In genomic region chr12:28785299-28785698, GRCm38 (mm10) we compare ENCODE assay signal across 20 mouse cellular contexts. TPM values are rescaled to one million over a fixed set of nuclear protein-coding genes. Genes with fewer than 3 reads are reported as not detected.
DNase-seq lines count a peak whose midpoint lies in the region; ATAC-seq lines count a peak whose summit lies in the region.
"Had no signal": no experiment of that assay in that cellular context is flagged by ENCODE, and none has a peak within 500 bp of the region (broad histone marks: within the 10 kb centered on the region; RNA-seq: fewer than 3 reads in every experiment).

No protein-coding gene starts in this region.

- H3K9me3 ChIP-seq in hindbrain, embryonic 10.5 days, result no peaks in the 10 kb centered on the region
- H3K9me3 ChIP-seq in hindbrain, embryonic 12.5 days (replicated peaks), result no peaks in the 10 kb centered on the region
- H3K9me3 ChIP-seq in midbrain, embryonic 10.5 days (replicated peaks), result no peaks in the 10 kb centered on the region
- H3K9me3 ChIP-seq in midbrain, embryonic 16.5 days (replicated peaks; ENCODE audit: control insufficient read depth, low read length, poor library complexity, severe bottlenecking), result no peaks in the 10 kb centered on the region
- H3K9me3 ChIP-seq in embryonic facial prominence, embryonic 12.5 days, result no peaks in the 10 kb centered on the region
- H3K9me3 ChIP-seq: heart, embryonic 12.5 days had no signal

- DNase-seq in hindbrain, embryonic 10.5 days (ENCODE audit: low spot score), result no peak
- DNase-seq in midbrain, embryonic 10.5 days (ENCODE audit: low spot score), result peak; percentile 38
- peak; percentile 53 for DNase-seq in retina, embryonic 14.5 days (ENCODE audit: low spot score)
- DNase-seq in heart, adult 8-10 months (ENCODE audit: low spot score), result no peak
- no peak for DNase-seq in layer of hippocampus, adult 11-12 months (ENCODE audit: low spot score)
- DNase-seq: cerebellum, adult 8-10 months; heart, postnatal 14 days; kidney, adult 2 months; lung, adult 18-20 months; lung, postnatal 14 days; right cerebral cortex, adult 18-20 months; thymus, postnatal 14 days had no signal

- no peak overlapping the region for H3K4me2 ChIP-seq in hindbrain, embryonic 12.5 days (replicated peaks)
- no peak overlapping the region for H3K4me2 ChIP-seq in midbrain, embryonic 16.5 days (ENCODE audit: low read length)
- no peak overlapping the region for H3K4me2 ChIP-seq in embryonic facial prominence, embryonic 12.5 days (replicated peaks)
- H3K4me2 ChIP-seq: heart, embryonic 12.5 days; liver, embryonic 11.5 days had no signal

- no peak overlapping the region for H3K4me3 ChIP-seq in hindbrain, embryonic 10.5 days
- no peak overlapping the region for H3K4me3 ChIP-seq in hindbrain, embryonic 12.5 days
- H3K4me3 ChIP-seq in midbrain, embryonic 10.5 days, result no peak overlapping the region
- no peak overlapping the region for H3K4me3 ChIP-seq in midbrain, embryonic 16.5 days (ENCODE audit: low read depth, low read length)
- H3K4me3 ChIP-seq in embryonic facial prominence, embryonic 12.5 days, result no peak overlapping the region
- H3K4me3 ChIP-seq: erythroblast, embryonic 14.5 days; heart, embryonic 12.5 days; layer of hippocampus, adult 2 months had no signal

- no peak for ATAC-seq in hindbrain, embryonic 12.5 days (ENCODE audit: low FRiP score)
- no peak for ATAC-seq in midbrain, embryonic 16.5 days
- peak; percentile 50; the same call in 1 of the 2 replicates for ATAC-seq in embryonic facial prominence, embryonic 12.5 days (ENCODE audit: insufficient number of reproducible peaks, insufficient read depth, low FRiP score, low TSS enrichment)

- no peaks in the 10 kb centered on the region for H3K36me3 ChIP-seq in hindbrain, embryonic 10.5 days
- no peaks in the 10 kb centered on the region for H3K36me3 ChIP-seq in hindbrain, embryonic 12.5 days
- H3K36me3 ChIP-seq in midbrain, embryonic 10.5 days, result no peaks in the 10 kb centered on the region
- H3K36me3 ChIP-seq in midbrain, embryonic 16.5 days (ENCODE audit: control insufficient read depth, insufficient read depth, low read length), result no peaks in the 10 kb centered on the region
- no peaks in the 10 kb centered on the region for H3K36me3 ChIP-seq in embryonic facial prominence, embryonic 12.5 days
- H3K36me3 ChIP-seq: heart, embryonic 12.5 days had no signal

- H3K4me1 ChIP-seq in hindbrain, embryonic 10.5 days (replicated peaks), result peaks cover 60% of the 10 kb centered on the region
- H3K4me1 ChIP-seq in hindbrain, embryonic 12.5 days, result peaks cover 38% of the 10 kb centered on the region
- H3K4me1 ChIP-seq in midbrain, embryonic 10.5 days, result peaks cover 67% of the 10 kb centered on the region
- H3K4me1 ChIP-seq in midbrain, embryonic 16.5 days (ENCODE audit: control insufficient read depth, insufficient read depth, low read length), result 0 out of 2 replicates have a peak, but pooled peaks cover 5% of the 10 kb centered on the region
- H3K4me1 ChIP-seq in embryonic facial prominence, embryonic 12.5 days, result peaks cover 16% of the 10 kb centered on the region

- no peak overlapping the region for H3K9ac ChIP-seq in hindbrain, embryonic 12.5 days
- no peak overlapping the region for H3K9ac ChIP-seq in midbrain, embryonic 16.5 days (ENCODE audit: low read depth, low read length)
- H3K9ac ChIP-seq in embryonic facial prominence, embryonic 12.5 days, result no peak overlapping the region
- H3K9ac ChIP-seq: heart, embryonic 12.5 days had no signal

- 0% methylated on average over 1 of the region's 1 CpGs for WGBS in hindbrain, embryonic 10.5 days
- 7% methylated on average over 1 of the region's 1 CpGs for WGBS in hindbrain, embryonic 12.5 days
- WGBS in midbrain, embryonic 10.5 days, result 0% methylated on average over 1 of the region's 1 CpGs
- WGBS in midbrain, embryonic 16.5 days, result 0% methylated on average over 1 of the region's 1 CpGs
- 0% methylated on average over 1 of the region's 1 CpGs for WGBS in embryonic facial prominence, embryonic 12.5 days

- H3K27ac ChIP-seq in hindbrain, embryonic 10.5 days, result peak overlapping the region; percentile 56
- H3K27ac ChIP-seq in hindbrain, embryonic 12.5 days, result no peak overlapping the region
- H3K27ac ChIP-seq in midbrain, embryonic 10.5 days (replicated peaks), result peak overlapping the region; percentile 71
- no peak overlapping the region for H3K27ac ChIP-seq in midbrain, embryonic 16.5 days (ENCODE audit: low read length)
- H3K27ac ChIP-seq in embryonic facial prominence, embryonic 12.5 days, result no peak overlapping the region

- no peaks in the 10 kb centered on the region for H3K27me3 ChIP-seq in hindbrain, embryonic 10.5 days (ENCODE audit: insufficient read depth, poor library complexity, severe bottlenecking)
- no peaks in the 10 kb centered on the region for H3K27me3 ChIP-seq in hindbrain, embryonic 12.5 days
- H3K27me3 ChIP-seq in midbrain, embryonic 10.5 days (ENCODE audit: low read depth, poor library complexity, severe bottlenecking), result no peaks in the 10 kb centered on the region
- H3K27me3 ChIP-seq in midbrain, embryonic 16.5 days (ENCODE audit: control insufficient read depth, insufficient read depth, low read depth, low read length), result no peaks in the 10 kb centered on the region
- no peaks in the 10 kb centered on the region for H3K27me3 ChIP-seq in embryonic facial prominence, embryonic 12.5 days
- H3K27me3 ChIP-seq: CH12.LX; heart, embryonic 12.5 days had no signal

RNA-seq across cellular contexts. Expression of gene Eipr1, which starts 33.7 kb away (rescaled TPM):
- 44.2 and 55.2 TPM in 2 replicates for polyA plus RNA-seq in hindbrain, embryonic 10.5 days (2016; fragmentation: Nextera tagmentation; extraction: Ambion mirVana)
- polyA plus RNA-seq in hindbrain, embryonic 12.5 days (2016; fragmentation: Nextera tagmentation; extraction: Ambion mirVana), result 48.9 and 49.6 TPM in 2 replicates
- polyA plus RNA-seq in midbrain, embryonic 10.5 days (2016; fragmentation: Nextera tagmentation; extraction: Ambion mirVana), result 45.5 and 48.0 TPM in 2 replicates
- 69.7 and 70.7 TPM in 2 replicates for polyA plus RNA-seq in midbrain, embryonic 16.5 days (2015; fragmentation: Nextera tagmentation; extraction: Ambion mirVana)
- polyA plus RNA-seq in embryonic facial prominence, embryonic 12.5 days (2016; fragmentation: Nextera tagmentation; extraction: Ambion mirVana), result 31.1 and 35.8 TPM in 2 replicates
- 1 to 10 TPM; 8.9 to 9.6 (median 9.0) TPM for total RNA-seq in heart, adult 8-10 months (2022)

RNA-seq across cellular contexts. Expression of gene Trappc12, which starts 35.0 kb away (rescaled TPM):
- 35.3 and 38.1 TPM in 2 replicates for polyA plus RNA-seq in hindbrain, embryonic 10.5 days (2016; fragmentation: Nextera tagmentation; extraction: Ambion mirVana)
- 42.1 and 43.2 TPM in 2 replicates for polyA plus RNA-seq in hindbrain, embryonic 12.5 days (2016; fragmentation: Nextera tagmentation; extraction: Ambion mirVana)
- 36.3 and 40.1 TPM in 2 replicates for polyA plus RNA-seq in midbrain, embryonic 10.5 days (2016; fragmentation: Nextera tagmentation; extraction: Ambion mirVana)
- 43.1 and 43.6 TPM in 2 replicates for polyA plus RNA-seq in midbrain, embryonic 16.5 days (2015; fragmentation: Nextera tagmentation; extraction: Ambion mirVana)
- polyA plus RNA-seq in embryonic facial prominence, embryonic 12.5 days (2016; fragmentation: Nextera tagmentation; extraction: Ambion mirVana), result 42.6 and 46.3 TPM in 2 replicates
- 10 to 100 TPM; 20.8 to 26.5 (median 23.6) TPM for total RNA-seq in heart, adult 8-10 months (2022)

Comparison
In these comparisons a context has a peak if more than half of its experiments do, and no peak if none do; other contexts are left out.
1. H3K27ac ChIP-seq: peak in hindbrain, embryonic 10.5 days (single experiment) and midbrain, embryonic 10.5 days (single experiment); none in hindbrain, embryonic 12.5 days (single experiment), midbrain, embryonic 16.5 days (single experiment) and embryonic facial prominence, embryonic 12.5 days (single experiment).
2. DNase-seq: peak in midbrain, embryonic 10.5 days (single experiment) and retina, embryonic 14.5 days (single experiment); none in hindbrain, embryonic 10.5 days (single experiment), heart, adult 8-10 months (single experiment) and layer of hippocampus, adult 11-12 months (single experiment).